Mouse (Mus musculus): ENCODE measurements around the gene Umad1. TPM values are rescaled to one million over a fixed set of nuclear protein-coding genes. Genes with fewer than 3 reads are reported as not detected.

The Umad1 gene
- polyA plus RNA-seq, 1 experiment from 2014 or later, result 30.3 TPM

DNA sequence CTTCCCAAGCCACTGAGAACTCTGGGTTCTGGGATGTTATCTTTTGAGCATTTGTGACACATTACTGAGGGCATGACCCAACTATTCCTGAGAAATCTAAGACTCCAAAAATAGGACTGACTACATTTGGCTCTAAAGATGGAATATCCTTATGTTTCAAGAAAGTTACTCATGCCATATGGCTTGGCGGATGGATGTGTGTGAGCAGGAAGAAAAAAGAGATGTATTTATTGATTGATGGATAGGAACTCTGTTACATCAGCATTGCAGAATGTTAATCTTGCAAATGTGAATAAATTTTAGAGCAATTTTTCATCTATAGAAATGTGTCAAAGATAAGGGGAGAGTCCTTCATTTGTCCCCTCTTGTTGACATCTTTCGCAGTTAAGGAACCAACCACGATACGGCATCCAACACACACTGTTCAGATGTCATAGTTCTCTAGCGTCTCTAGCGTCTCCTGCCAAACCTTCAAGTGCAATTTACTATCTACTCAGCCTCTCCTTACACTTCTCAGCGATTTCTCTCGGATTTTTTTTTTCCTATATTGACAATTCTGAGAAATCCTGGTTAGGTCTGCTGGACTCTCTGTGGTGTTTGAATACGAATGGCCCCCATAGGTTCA, 171.6 kb downstream of the Umad1 start:
- no peaks in the 10 kb centered on the region for H3K27me3 ChIP-seq
- ATAC-seq, result no peak
- no peak overlapping the region for H3K4me2 ChIP-seq
- no peak overlapping the region for H3K9ac ChIP-seq
- H3K27ac ChIP-seq, result no peak overlapping the region; the same call in 1 of the 2 replicates
- no peaks in the 10 kb centered on the region for H3K9me3 ChIP-seq (replicated peaks)
- no peak overlapping the region for H3K4me3 ChIP-seq
- H3K4me1 ChIP-seq, result 0 out of 2 replicates have a peak, but pooled peaks cover 9% of the 10 kb centered on the region
- 93% methylated on average over 9 of the region's 9 CpGs for WGBS
- no peaks in the 10 kb centered on the region for H3K36me3 ChIP-seq (ENCODE audit: poor library complexity, severe bottlenecking)

GRCm38 (mm10) chr6:8433179-8433578, 174.1 kb downstream of the Umad1 start:
- H3K36me3 ChIP-seq (ENCODE audit: poor library complexity, severe bottlenecking), result no peaks in the 10 kb centered on the region
- no peak overlapping the region for H3K4me3 ChIP-seq
- no peaks in the 10 kb centered on the region for H3K27me3 ChIP-seq
- H3K4me1 ChIP-seq, result 0 out of 2 replicates have a peak, but pooled peaks cover 9% of the 10 kb centered on the region
- no peaks in the 10 kb centered on the region for H3K9me3 ChIP-seq (replicated peaks)
- peak; percentile 78; the same call in 1 of the 2 replicates for ATAC-seq
- WGBS, result 76% methylated on average over 9 of the region's 9 CpGs
- H3K9ac ChIP-seq, result no peak overlapping the region
- peak overlapping the region; percentile 48; the same call in 1 of the 2 replicates for H3K27ac ChIP-seq
- H3K4me2 ChIP-seq, result no peak overlapping the region

DNA sequence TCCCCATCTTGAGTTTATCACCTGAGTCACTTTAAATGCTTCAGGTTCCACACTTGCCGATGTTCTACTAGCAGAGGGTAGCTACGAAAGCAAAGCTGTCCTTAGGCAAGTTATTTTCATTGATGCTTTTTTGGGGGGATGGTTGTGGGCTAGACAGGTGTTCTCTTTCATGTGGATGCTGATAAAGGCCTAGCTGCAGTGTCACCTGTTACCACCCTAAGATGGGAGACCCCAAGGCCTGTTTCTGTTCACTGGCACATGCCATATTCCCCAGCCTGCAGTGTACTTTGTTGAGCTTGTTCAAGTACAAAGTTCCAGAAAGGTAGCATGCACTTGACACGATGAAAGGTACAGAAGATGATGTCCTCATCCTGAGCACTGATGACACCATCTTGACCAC, 178.8 kb downstream of the Umad1 start:
- H3K27ac ChIP-seq, result no peak overlapping the region
- no peaks in the 10 kb centered on the region for H3K9me3 ChIP-seq (replicated peaks)
- H3K4me2 ChIP-seq, result no peak overlapping the region
- no peak for ATAC-seq
- H3K4me3 ChIP-seq, result no peak overlapping the region
- WGBS, result 96% methylated on average over 3 of the region's 3 CpGs
- no peak overlapping the region for H3K9ac ChIP-seq
- H3K4me1 ChIP-seq, result 0 out of 2 replicates have a peak, but pooled peaks cover 6% of the 10 kb centered on the region
- H3K36me3 ChIP-seq (ENCODE audit: poor library complexity, severe bottlenecking), result no peaks in the 10 kb centered on the region
- no peaks in the 10 kb centered on the region for H3K27me3 ChIP-seq

- WGBS, result 86% methylated on average over 3 of the region's 3 CpGs
- no peak for ATAC-seq
- H3K27ac ChIP-seq, result no peak overlapping the region
- no peak overlapping the region for H3K4me3 ChIP-seq
- H3K36me3 ChIP-seq (ENCODE audit: poor library complexity, severe bottlenecking), result no peaks in the 10 kb centered on the region
- H3K9me3 ChIP-seq (replicated peaks), result no peaks in the 10 kb centered on the region
- H3K9ac ChIP-seq, result no peak overlapping the region
- H3K27me3 ChIP-seq, result no peaks in the 10 kb centered on the region
- H3K4me2 ChIP-seq, result no peak overlapping the region
- peaks cover 2% of the 10 kb centered on the region for H3K4me1 ChIP-seq
Observed at GRCm38 (mm10) chr6:8441814-8442213, 182.7 kb downstream of the Umad1 start.

DNA sequence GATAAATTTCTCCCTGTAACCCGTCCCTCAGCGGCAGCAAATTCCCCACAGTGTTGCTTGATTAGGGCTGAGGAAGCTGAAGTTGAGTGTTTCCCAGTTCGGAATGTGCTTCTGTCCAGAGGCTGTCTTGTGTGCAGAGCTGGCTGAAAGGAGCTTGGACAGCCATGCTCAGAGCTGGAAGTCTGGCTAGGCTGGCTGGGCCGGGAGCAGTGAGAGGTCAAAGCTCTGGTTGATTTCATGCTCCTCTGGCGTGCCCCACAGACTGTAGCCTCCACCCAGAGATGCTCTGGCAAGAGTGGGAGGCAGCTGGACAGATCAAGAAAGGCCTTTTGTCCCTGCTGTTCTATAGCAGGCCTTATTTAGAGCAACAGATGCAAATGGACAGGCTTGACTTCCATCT, 187.7 kb downstream of the Umad1 start:
- no peak overlapping the region for H3K27ac ChIP-seq
- ATAC-seq, result 0 out of 2 replicates have a peak, but pooled peaks have one; percentile 30
- no peak overlapping the region for H3K4me3 ChIP-seq
- WGBS, result 61% methylated on average over 5 of the region's 5 CpGs
- peaks cover 4% of the 10 kb centered on the region for H3K4me1 ChIP-seq
- no peak overlapping the region for H3K9ac ChIP-seq
- no peaks in the 10 kb centered on the region for H3K27me3 ChIP-seq
- H3K36me3 ChIP-seq (ENCODE audit: poor library complexity, severe bottlenecking), result no peaks in the 10 kb centered on the region
- H3K4me2 ChIP-seq, result no peak overlapping the region
- H3K9me3 ChIP-seq (replicated peaks), result no peaks in the 10 kb centered on the region

DNA sequence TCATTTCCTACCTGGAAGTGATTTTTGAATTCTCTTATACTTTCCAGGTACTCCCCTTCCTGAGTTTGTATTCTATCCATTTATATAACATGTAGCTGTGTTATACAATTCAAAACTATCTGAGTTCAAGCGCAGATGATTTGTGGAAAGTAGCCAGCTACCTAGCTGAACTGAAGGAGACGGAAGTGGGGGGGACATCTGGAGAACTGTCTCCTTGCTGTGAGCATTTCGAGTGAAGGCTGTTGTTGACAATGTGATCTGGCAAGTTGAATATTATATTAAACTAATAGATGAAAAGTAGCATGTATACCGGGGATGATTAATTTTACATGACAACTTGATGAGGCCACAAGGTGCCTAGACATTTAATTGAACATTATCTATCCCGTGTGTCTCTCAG, 196.5 kb downstream of the Umad1 start:
- Histone ChIP-seq H3K9me3 (replicated peaks) (no peaks in the 10 kb centered on the region), H3K4me3 (no peak overlapping the region), H3K27ac (no peak overlapping the region), H3K4me1 (no peaks in the 10 kb centered on the region), H3K4me2 (no peak overlapping the region), H3K36me3 (ENCODE audit: poor library complexity, severe bottlenecking) (no peaks in the 10 kb centered on the region), H3K9ac (no peak overlapping the region), H3K27me3 (no peaks in the 10 kb centered on the region)
- no peak for ATAC-seq
- 90% methylated on average over 5 of the region's 5 CpGs for WGBS

DNA sequence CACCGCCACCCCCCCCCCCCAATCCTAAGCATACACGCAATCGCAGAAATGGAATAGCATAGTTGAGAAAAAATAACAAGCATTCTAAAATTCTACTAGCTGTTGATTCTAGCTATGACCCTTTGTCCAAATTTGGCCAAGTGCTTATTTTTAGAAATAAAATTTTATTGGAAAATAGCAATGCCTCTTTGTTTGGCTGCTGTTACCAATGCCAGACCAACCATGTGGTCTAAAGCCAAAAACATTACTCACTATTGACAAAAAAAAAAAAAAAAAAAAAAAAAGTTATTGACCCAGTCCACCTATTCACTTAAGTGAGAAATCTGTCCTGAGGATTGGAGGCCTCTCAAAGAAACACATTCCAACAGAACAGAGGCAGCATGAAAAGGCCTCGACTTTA, 199.5 kb downstream of the Umad1 start:
- 85% methylated on average over 4 of the region's 4 CpGs for WGBS
- no peak for ATAC-seq
- no peak overlapping the region for H3K4me3 ChIP-seq

DNA sequence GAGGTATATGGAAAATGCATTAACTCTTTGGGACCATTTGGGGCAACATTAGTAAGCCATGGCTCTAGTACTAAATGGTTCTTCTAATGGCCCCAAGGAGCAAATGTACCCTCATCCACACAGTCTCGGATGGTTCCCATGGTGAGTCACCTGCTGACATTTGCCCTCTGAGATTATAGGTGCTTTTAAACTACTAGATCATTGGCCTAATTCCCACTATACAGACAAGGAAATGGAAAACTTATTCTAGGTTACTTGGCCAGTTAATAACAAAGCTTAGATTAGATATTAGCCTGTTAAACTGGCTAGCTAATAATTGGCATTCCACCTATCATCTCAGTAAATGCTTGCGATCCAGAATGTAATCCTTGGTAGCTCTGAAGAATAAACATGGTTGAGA, 203.4 kb downstream of the Umad1 start:
- no peaks in the 10 kb centered on the region for H3K9me3 ChIP-seq (replicated peaks)
- H3K4me3 ChIP-seq, result no peak overlapping the region
- no peak overlapping the region for H3K27ac ChIP-seq
- no peaks in the 10 kb centered on the region for H3K36me3 ChIP-seq (ENCODE audit: poor library complexity, severe bottlenecking)
- H3K4me2 ChIP-seq, result no peak overlapping the region
- H3K9ac ChIP-seq, result no peak overlapping the region
- peaks cover 7% of the 10 kb centered on the region for H3K4me1 ChIP-seq
- 0 out of 2 replicates have a peak, but pooled peaks cover 3% of the 10 kb centered on the region for H3K27me3 ChIP-seq
- no peak for ATAC-seq
- 93% methylated on average over 2 of the region's 2 CpGs for WGBS

More for the DNA sequence above, 199.5 kb downstream of the Umad1 start:
- H3K9ac ChIP-seq, result no peak overlapping the region
- H3K27me3 ChIP-seq, result no peaks in the 10 kb centered on the region
- H3K4me2 ChIP-seq, result no peak overlapping the region
- H3K36me3 ChIP-seq (ENCODE audit: poor library complexity, severe bottlenecking), result no peaks in the 10 kb centered on the region
- no peaks in the 10 kb centered on the region for H3K9me3 ChIP-seq (replicated peaks)
- no peaks in the 10 kb centered on the region for H3K4me1 ChIP-seq
- H3K27ac ChIP-seq, result no peak overlapping the region

GRCm38 (mm10) chr6:8465388-8465787, 206.3 kb downstream of the Umad1 start:
- Histone ChIP-seq H3K27me3 (0 out of 2 replicates have a peak, but pooled peaks cover 3% of the 10 kb centered on the region), H3K36me3 (ENCODE audit: poor library complexity, severe bottlenecking) (no peaks in the 10 kb centered on the region), H3K4me1 (peaks cover 14% of the 10 kb centered on the region), H3K27ac (no peak overlapping the region), H3K9ac (no peak overlapping the region), H3K4me3 (no peak overlapping the region), H3K9me3 (replicated peaks) (no peaks in the 10 kb centered on the region), H3K4me2 (no peak overlapping the region)
- ATAC-seq, result no peak
- 92% methylated on average over 1 of the region's 1 CpGs for WGBS

DNA sequence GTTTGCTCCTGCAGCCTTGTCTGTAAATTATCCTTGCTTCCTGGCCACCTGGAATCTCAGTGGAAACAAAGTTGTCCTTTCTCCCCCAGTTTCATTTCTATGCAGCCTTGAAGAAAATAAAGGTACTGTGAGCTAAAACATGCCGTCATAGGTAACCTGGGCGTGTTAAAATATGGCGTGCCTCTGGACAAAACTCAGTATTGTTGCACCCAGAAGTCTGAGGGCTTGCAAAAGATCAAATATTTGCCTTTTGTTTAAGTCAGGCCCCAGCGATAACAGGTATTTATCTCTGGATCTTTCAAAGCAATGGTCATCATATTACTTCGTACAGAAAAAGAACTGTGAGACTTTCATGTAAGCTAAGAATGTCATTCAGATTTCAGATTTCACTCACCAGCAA, 206.9 kb downstream of the Umad1 start:
- H3K36me3 ChIP-seq (ENCODE audit: poor library complexity, severe bottlenecking), result no peaks in the 10 kb centered on the region
- 0 out of 2 replicates have a peak, but pooled peaks cover 3% of the 10 kb centered on the region for H3K27me3 ChIP-seq
- H3K4me2 ChIP-seq, result no peak overlapping the region
- H3K9ac ChIP-seq, result no peak overlapping the region
- no peak overlapping the region for H3K27ac ChIP-seq
- H3K4me1 ChIP-seq, result peaks cover 14% of the 10 kb centered on the region
- ATAC-seq, result no peak
- 88% methylated on average over 5 of the region's 5 CpGs for WGBS
- no peaks in the 10 kb centered on the region for H3K9me3 ChIP-seq (replicated peaks)
- no peak overlapping the region for H3K4me3 ChIP-seq

DNA sequence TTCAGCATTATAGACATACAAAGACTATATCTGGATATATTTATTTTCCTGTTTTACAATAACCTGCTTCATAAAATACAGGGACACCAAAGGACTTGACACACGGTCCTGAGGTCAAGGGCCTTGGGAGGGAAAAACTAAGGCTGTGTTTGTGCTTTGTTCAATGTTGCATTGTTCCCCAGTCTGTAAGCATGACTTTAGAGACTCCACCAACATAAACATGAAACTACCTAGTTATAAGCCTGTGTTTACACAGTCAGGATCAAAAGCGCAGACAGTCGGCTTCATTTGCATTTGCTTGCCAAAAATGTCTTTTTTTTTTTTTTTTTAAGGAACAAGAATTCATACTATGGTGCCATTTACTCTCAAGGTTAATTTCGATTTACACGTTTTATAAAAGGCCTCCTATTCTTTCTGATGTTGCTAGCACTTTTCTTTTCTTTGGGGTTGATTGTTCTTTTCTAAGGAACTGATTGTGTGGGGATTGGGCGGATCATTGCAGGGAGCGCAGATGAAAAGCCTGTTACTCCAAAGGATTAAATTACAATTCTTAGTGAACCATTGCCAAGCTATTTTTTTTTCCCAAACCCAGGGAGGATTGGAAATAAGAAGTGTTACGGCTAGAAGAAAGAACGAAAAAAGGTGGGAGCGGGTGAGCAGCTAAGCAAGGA, 208.7 kb downstream of the Umad1 start:
- 0 out of 2 replicates have a peak, but pooled peaks cover 3% of the 10 kb centered on the region for H3K27me3 ChIP-seq
- H3K4me2 ChIP-seq, result peak overlapping the region; percentile 10; the same call in 1 of the 2 replicates
- WGBS, result 8% methylated on average over 10 of the region's 10 CpGs
- no peak overlapping the region for H3K9ac ChIP-seq
- no peaks in the 10 kb centered on the region for H3K9me3 ChIP-seq (replicated peaks)
- no peak overlapping the region for H3K27ac ChIP-seq
- H3K4me3 ChIP-seq, result no peak overlapping the region
- H3K4me1 ChIP-seq, result peaks cover 14% of the 10 kb centered on the region
- H3K36me3 ChIP-seq (ENCODE audit: poor library complexity, severe bottlenecking), result no peaks in the 10 kb centered on the region
- 0 out of 2 replicates have a peak, but pooled peaks have one; percentile 50 for ATAC-seq

DNA sequence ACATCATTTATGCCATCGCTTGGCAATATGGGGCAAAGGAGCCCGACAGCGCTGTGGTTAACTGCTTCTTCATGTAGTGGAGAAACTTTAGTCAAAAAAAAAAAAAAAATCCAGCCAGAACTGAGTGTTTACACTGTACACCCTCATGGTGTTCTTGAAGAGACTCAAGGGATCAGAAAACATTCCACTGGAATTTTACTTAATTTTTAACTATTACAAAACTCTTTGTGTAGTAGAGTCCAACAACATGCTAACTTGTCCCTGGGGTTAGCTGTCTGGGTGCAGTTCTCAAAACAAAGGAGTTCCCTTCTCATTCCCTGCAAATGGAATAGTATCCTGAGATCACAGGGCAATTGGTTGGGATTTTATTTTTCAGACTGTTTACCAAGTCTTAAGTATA, 210.8 kb downstream of the Umad1 start:
- no peak overlapping the region for H3K4me2 ChIP-seq
- H3K27ac ChIP-seq, result no peak overlapping the region
- H3K27me3 ChIP-seq, result 0 out of 2 replicates have a peak, but pooled peaks cover 3% of the 10 kb centered on the region
- H3K9ac ChIP-seq, result no peak overlapping the region
- peaks cover 14% of the 10 kb centered on the region for H3K4me1 ChIP-seq
- no peaks in the 10 kb centered on the region for H3K36me3 ChIP-seq (ENCODE audit: poor library complexity, severe bottlenecking)
- no peaks in the 10 kb centered on the region for H3K9me3 ChIP-seq (replicated peaks)
- no peak overlapping the region for H3K4me3 ChIP-seq
- 94% methylated on average over 3 of the region's 3 CpGs for WGBS
- ATAC-seq, result no peak

All from forebrain, embryonic 13.5 days (tissue).